Mouse (Mus musculus): Measurements from ENCODE around the gene Mylk. TPM values are rescaled to one million over a fixed set of nuclear protein-coding genes. Genes with fewer than 3 reads are reported as not detected.

Gene Mylk
- total and polyA plus RNA-seq, 3 experiments = 28.3 to 42.3 (median 32.9) TPM

DNA sequence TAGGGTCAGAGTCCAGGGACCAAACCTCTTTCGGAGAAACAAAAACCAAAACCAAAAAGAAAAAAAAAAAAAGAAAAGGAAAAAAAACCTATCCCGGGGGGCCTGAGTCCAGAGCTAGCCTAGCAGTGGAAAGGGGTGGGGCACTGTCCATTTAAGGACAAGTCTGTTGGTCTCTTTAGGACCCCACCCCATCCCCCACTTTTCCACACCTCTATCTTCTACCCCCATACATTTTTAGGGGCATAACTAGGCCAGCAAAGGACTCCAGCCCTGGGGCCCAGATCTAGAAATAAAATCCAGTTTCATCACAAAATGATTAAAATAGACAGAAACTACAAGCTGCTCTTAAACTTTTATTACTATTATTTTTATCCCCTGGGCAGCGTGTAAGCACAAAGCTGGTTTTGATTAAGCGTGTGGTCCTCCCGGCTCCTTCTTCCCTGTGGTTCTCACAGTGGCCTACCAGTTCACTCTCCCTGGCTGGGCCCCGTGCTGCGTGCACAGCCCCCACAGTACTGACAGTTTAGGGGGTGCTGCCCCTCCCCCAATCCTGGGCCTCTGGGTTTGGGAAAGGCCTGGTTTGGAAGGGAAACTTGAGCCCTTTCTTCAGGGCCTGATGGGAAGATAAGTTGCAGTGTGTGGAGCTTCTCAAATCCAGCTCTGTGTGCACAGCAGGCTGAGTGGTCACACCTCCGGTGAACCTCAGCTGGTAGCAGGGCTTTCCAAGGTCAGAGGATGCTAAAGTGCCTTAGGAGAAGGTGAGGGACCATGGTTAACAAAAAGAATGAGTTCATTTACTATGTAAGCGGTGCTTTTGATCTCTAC lies 190.7 kb downstream of the Mylk start:
- no peak for TF ChIP-seq CTCF (IDR thresholded peaks at IDR 0.05)
- TF ChIP-seq EP300 (IDR thresholded peaks at IDR 0.05; ENCODE audit: insufficient read depth, low read depth, low read length) = no peak
- no peak for TF ChIP-seq POLR2A (IDR thresholded peaks at IDR 0.05; ENCODE audit: insufficient read depth, low read depth, low read length)
- intact Hi-C loops (cut with DNase I) = no loop called here

DNA sequence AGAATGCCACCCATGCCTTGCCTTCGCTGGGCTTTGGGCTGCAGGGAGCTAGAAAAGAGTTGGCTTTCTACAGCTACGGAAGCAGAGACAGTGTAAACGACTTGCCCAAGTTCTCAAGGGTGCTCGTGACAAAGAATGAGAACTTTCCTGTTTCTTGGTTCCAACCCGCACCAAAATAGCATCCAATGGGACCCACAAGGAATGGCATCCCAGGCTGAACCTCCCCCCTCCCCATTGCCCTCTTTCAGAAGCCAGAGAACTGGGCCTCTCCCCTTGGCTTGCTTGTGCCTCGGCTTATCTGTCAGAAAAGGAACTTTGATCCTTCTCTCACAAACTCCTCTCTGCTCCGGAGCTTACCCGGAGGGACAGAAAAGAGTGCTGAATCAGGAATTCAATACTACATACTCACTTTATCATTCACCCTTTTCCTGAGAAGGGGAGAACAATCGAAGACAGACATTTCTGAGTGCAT lies 191.4 kb downstream of the Mylk start:
- peaks cover 21% of the 10 kb centered on the region for H3K4me1 ChIP-seq (ENCODE audit: control insufficient read depth, insufficient read depth, low read length)
- H3K4me3 ChIP-seq = no peak overlapping the region
- DNase-seq = no peak
- H3K36me3 ChIP-seq (ENCODE audit: control insufficient read depth, insufficient read depth, low read length) = no peaks in the 10 kb centered on the region
- H3K27ac ChIP-seq = peak overlapping the region; percentile 36; the same call in 1 of the 2 replicates
- TF ChIP-seq POLR2A (IDR thresholded peaks at IDR 0.05; ENCODE audit: insufficient read depth, low read depth, low read length) (no peak), EP300 (IDR thresholded peaks at IDR 0.05; ENCODE audit: insufficient read depth, low read depth, low read length) (no peak), CTCF (IDR thresholded peaks at IDR 0.05) (no peak)
- H3K79me2 ChIP-seq (replicated peaks; ENCODE audit: control insufficient read depth, insufficient read depth, low read length) = no peaks in the 10 kb centered on the region
- WGBS = 70% methylated on average over 9 of the region's 9 CpGs
- no peak overlapping the region for H3K9ac ChIP-seq (ENCODE audit: low read depth, low read length)
- intact Hi-C loops (cut with DNase I) = no loop called here
- no peaks in the 10 kb centered on the region for H3K27me3 ChIP-seq (ENCODE audit: control insufficient read depth, insufficient read depth, low read length)

More for the DNA sequence above, 190.7 kb downstream of the Mylk start:
- H3K79me2 ChIP-seq (replicated peaks; ENCODE audit: control insufficient read depth, insufficient read depth, low read length) = no peaks in the 10 kb centered on the region
- DNase-seq = no peak
- 80% methylated on average over 9 of the region's 9 CpGs for WGBS
- H3K4me1 ChIP-seq (ENCODE audit: control insufficient read depth, insufficient read depth, low read length) = peaks cover 23% of the 10 kb centered on the region
- H3K4me3 ChIP-seq = no peak overlapping the region
- H3K27ac ChIP-seq = peak overlapping the region; percentile 26; the same call in 1 of the 2 replicates
- no peaks in the 10 kb centered on the region for H3K27me3 ChIP-seq (ENCODE audit: control insufficient read depth, insufficient read depth, low read length)
- H3K9ac ChIP-seq (ENCODE audit: low read depth, low read length) = no peak overlapping the region
- H3K36me3 ChIP-seq (ENCODE audit: control insufficient read depth, insufficient read depth, low read length) = peaks cover 3% of the 10 kb centered on the region; the same call in 1 of the 2 replicates

DNA sequence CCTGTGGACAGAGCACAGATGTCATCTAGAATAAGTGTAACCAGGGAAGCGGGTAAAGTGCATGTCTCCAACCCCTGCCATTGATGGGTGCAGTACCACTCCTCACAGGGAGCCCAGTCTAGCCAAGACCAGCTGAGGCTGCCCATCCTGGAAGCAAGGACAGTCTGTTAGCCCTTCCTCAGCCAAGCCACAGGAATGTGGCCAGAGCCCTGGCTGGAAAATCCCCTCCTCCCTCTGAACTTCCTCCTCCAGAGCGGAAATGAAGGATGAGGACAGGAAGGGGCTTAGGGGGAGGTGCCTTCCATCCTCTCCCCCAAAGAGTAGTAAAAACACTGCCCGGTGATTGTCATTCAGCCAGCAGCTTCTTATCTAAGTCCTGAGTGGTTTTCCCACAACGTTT lies 192.6 kb downstream of the Mylk start:
- 24% methylated on average over 4 of the region's 4 CpGs for WGBS
- no peaks in the 10 kb centered on the region for H3K36me3 ChIP-seq (ENCODE audit: control insufficient read depth, insufficient read depth, low read length)
- TF ChIP-seq CTCF (IDR thresholded peaks at IDR 0.05) (no peak), EP300 (IDR thresholded peaks at IDR 0.05; ENCODE audit: insufficient read depth, low read depth, low read length) (peak; percentile 80), POLR2A (IDR thresholded peaks at IDR 0.05; ENCODE audit: insufficient read depth, low read depth, low read length) (peak; percentile 33; the same call in 1 of the 2 replicates)
- H3K79me2 ChIP-seq (replicated peaks; ENCODE audit: control insufficient read depth, insufficient read depth, low read length) = no peaks in the 10 kb centered on the region
- H3K4me1 ChIP-seq (ENCODE audit: control insufficient read depth, insufficient read depth, low read length) = peaks cover 20% of the 10 kb centered on the region
- intact Hi-C loops (cut with DNase I) = no loop called here
- H3K9ac ChIP-seq (ENCODE audit: low read depth, low read length) = no peak overlapping the region
- peak; percentile 53 to 57 for DNase-seq
- H3K4me3 ChIP-seq = no peak overlapping the region
- no peaks in the 10 kb centered on the region for H3K27me3 ChIP-seq (ENCODE audit: control insufficient read depth, insufficient read depth, low read length)
- H3K27ac ChIP-seq = peak overlapping the region; percentile 38

DNA sequence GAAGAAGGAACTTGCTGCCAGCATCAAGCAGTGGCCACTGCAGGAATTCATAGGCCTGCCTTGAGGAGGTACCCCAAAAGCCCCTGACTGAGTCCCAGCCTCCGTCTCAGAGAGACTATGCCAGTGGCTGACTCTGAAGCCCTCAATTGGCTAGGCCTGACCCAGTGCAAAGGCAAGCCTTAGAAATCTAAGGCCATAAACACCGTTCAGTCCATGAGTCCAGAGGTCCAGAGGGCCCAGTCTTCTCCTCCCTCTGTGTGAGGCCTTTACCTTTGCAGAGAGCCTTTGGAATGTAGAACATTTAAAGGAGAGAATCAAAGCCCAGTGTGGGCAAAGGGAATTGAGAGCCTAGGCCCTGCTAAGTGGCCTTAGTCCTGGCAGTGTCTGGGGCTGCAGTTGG lies 193.2 kb downstream of the Mylk start:
- H3K79me2 ChIP-seq (replicated peaks; ENCODE audit: control insufficient read depth, insufficient read depth, low read length) = no peaks in the 10 kb centered on the region
- H3K27ac ChIP-seq = peak overlapping the region; percentile 38
- WGBS = 90% methylated on average over 2 of the region's 2 CpGs
- no peak for DNase-seq
- H3K9ac ChIP-seq (ENCODE audit: low read depth, low read length) = no peak overlapping the region
- intact Hi-C loops (cut with DNase I) = no loop called here
- no peaks in the 10 kb centered on the region for H3K36me3 ChIP-seq (ENCODE audit: control insufficient read depth, insufficient read depth, low read length)
- no peak overlapping the region for H3K4me3 ChIP-seq
- peaks cover 18% of the 10 kb centered on the region for H3K4me1 ChIP-seq (ENCODE audit: control insufficient read depth, insufficient read depth, low read length)
- no peak for TF ChIP-seq CTCF (IDR thresholded peaks at IDR 0.05)
- TF ChIP-seq POLR2A (IDR thresholded peaks at IDR 0.05; ENCODE audit: insufficient read depth, low read depth, low read length) = no peak
- no peak for TF ChIP-seq EP300 (IDR thresholded peaks at IDR 0.05; ENCODE audit: insufficient read depth, low read depth, low read length)
- no peaks in the 10 kb centered on the region for H3K27me3 ChIP-seq (ENCODE audit: control insufficient read depth, insufficient read depth, low read length)

DNA sequence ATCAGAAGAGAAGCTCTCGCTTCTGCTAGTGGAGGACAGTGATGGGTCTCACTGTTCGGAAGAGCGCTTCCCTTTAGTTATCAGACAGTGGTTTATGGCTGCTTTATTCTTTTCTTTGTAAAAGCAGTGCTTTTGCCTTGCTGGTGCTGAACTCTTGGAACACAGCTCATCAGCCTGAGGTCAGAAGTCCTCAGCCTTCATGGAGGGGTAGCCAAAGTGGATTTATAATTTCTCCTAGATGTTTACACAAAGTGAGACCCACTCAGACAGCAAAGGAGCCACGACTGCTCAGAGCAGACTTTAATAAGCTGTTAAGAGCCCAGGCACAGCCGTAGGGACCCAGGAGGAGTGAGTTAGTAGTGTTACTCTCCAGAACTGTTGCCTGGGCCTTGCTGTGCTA lies 194.9 kb downstream of the Mylk start:
- H3K9ac ChIP-seq (ENCODE audit: low read depth, low read length) = no peak overlapping the region
- H3K27ac ChIP-seq = no peak overlapping the region
- 89% methylated on average over 5 of the region's 5 CpGs for WGBS
- peaks cover 18% of the 10 kb centered on the region for H3K4me1 ChIP-seq (ENCODE audit: control insufficient read depth, insufficient read depth, low read length)
- TF ChIP-seq CTCF (IDR thresholded peaks at IDR 0.05) (no peak), POLR2A (IDR thresholded peaks at IDR 0.05; ENCODE audit: insufficient read depth, low read depth, low read length) (no peak), EP300 (IDR thresholded peaks at IDR 0.05; ENCODE audit: insufficient read depth, low read depth, low read length) (no peak)
- no peaks in the 10 kb centered on the region for H3K36me3 ChIP-seq (ENCODE audit: control insufficient read depth, insufficient read depth, low read length)
- no peaks in the 10 kb centered on the region for H3K79me2 ChIP-seq (replicated peaks; ENCODE audit: control insufficient read depth, insufficient read depth, low read length)
- no peaks in the 10 kb centered on the region for H3K27me3 ChIP-seq (ENCODE audit: control insufficient read depth, insufficient read depth, low read length)
- intact Hi-C loops (cut with DNase I) = no loop called here
- no peak for DNase-seq
- H3K4me3 ChIP-seq = no peak overlapping the region

DNA sequence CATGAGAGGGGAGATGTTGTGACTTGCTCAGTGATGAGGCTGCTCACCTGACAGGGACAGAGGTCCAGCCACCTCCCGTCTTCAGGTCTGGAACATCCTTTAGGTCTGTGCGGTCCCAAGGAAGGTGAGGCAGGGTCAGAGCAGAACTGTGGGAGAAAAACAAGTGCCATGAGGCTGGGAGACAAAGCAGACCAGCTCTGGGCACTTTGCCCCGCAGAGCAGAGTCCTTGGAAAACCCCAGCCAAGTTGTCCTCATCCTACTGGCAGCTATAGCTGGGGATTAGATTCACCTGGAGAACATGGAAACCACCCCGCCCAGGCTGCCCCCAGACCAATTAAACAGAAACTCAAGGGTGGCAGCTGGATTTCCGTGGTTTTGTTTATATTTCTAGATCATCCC lies 195.4 kb downstream of the Mylk start:
- intact Hi-C loops (cut with DNase I) = no loop called here
- 41% methylated on average over 5 of the region's 5 CpGs for WGBS
- peaks cover 18% of the 10 kb centered on the region for H3K4me1 ChIP-seq (ENCODE audit: control insufficient read depth, insufficient read depth, low read length)
- no peaks in the 10 kb centered on the region for H3K36me3 ChIP-seq (ENCODE audit: control insufficient read depth, insufficient read depth, low read length)
- H3K79me2 ChIP-seq (replicated peaks; ENCODE audit: control insufficient read depth, insufficient read depth, low read length) = no peaks in the 10 kb centered on the region
- no peak for TF ChIP-seq POLR2A (IDR thresholded peaks at IDR 0.05; ENCODE audit: insufficient read depth, low read depth, low read length)
- no peak for TF ChIP-seq CTCF (IDR thresholded peaks at IDR 0.05)
- no peak for TF ChIP-seq EP300 (IDR thresholded peaks at IDR 0.05; ENCODE audit: insufficient read depth, low read depth, low read length)
- H3K9ac ChIP-seq (ENCODE audit: low read depth, low read length) = no peak overlapping the region
- no peak overlapping the region for H3K4me3 ChIP-seq
- DNase-seq = no peak
- no peak overlapping the region for H3K27ac ChIP-seq
- H3K27me3 ChIP-seq (ENCODE audit: control insufficient read depth, insufficient read depth, low read length) = no peaks in the 10 kb centered on the region
